Mouse (Mus musculus): Measurements from ENCODE around the gene Cnst.

Gene Cnst

DNA sequence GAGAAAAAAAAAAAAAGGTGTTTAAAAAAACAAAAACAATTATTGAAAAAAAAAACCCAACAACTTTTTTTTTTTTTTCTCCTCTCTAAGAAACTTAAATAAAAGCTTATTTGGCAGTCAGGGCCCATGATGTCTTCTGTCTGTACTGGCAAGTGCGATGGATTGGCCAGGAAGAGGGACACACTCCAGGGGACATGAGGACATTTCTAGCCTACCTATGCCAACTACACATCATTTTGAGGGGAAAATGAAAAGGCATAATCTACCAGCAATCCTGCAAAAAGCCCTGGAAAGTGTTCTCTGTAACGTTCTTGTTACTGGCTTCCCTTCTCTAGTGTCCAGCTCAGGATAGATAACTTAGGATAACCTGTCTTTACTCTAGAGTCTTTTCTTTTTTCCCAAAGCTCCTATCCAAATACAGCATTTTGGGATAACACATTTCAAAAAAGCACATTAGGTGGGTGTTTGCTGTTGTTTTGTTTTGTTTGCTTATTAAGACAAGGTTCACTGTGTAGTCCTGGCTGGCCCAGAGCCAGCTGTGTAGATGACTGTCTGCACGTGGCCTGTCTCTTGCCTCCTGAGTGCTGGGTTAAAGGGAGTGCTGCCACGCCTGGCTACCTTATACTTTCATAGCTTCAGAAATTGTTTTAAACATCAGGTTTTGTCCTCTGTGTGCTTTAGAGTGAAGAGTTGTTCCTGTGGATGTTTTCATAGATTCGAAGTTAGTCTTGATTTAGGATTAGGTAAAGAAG is 7.2 kb downstream of the Cnst start:
- DNase-seq (ENCODE audit: low spot score) = no peak

DNA sequence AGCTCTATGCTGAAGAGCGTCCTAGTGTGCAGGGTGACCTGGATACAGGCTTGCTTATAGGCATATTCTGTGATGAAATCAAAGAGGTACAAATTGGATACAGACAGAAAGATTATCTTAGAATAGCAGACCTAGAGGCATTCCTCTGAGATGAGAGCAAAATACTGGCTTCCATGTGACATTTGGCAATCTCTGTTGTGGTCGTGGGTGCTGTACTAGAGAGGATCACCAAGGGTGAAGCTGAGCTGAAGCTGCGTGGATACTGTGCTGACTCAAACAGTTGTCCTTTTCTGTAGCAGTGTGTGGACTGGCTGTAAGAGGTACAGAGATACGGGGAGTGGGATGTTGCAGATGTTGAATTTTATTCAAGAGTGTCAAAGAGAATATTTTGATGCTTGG is 7.8 kb downstream of the Cnst start:
- no peak for DNase-seq (ENCODE audit: low spot score)

DNA sequence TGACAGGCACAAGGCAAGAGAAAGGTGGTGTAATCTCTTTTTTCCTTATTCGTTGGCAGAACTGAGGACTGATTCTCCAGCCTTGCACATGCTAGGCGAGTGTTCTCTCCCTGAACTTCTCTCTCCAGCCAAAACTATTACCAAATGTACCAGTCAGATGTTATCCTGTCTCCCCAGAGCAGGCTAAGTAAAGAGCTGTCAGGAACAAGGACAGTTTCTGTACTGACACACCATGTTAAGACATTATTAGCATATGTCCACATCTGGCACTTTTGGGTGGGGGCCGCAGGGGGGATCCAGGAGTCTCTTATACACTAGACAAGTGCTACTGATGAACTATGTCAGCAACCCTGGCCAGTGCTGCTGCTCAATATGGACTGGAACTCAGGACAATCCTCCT is 10.8 kb downstream of the Cnst start:
- no peak for DNase-seq (ENCODE audit: low spot score)

DNA sequence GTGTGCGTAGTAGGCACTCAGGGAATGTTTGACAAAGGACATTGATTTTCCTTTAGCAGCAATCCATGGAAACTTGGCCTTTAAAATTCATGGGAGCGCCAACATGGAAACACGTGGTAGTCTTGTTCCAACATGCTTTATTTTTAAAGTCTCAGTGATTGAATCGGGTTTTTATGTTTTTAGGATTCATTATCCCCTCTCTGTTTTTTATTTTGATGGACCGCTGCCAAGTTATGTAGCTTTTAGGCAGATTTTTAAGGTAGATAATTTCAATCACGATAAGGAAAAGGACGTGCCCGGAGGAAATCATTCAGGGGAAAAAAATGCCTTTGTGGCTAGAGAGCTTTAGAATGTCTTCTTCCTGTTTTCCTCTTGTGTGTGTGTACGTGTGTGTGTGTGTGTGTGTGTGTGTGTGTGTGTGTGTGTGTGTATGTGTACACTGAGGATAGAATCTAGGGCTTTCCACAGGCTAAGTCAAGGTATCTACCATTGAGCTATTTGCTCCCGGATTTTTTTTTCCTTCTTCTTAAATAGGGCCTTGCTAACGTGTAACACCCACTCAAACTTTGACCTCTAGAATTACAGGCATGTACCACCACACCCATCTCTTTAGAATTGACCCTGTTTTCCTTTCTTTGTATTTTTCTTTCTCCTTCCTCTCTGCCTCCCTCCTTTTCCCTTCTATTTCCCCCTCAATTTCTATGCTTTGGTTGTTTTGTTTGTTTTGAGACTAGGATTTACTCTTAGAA is 13.4 kb downstream of the Cnst start:
- DNase-seq (ENCODE audit: low spot score) = no peak

DNA sequence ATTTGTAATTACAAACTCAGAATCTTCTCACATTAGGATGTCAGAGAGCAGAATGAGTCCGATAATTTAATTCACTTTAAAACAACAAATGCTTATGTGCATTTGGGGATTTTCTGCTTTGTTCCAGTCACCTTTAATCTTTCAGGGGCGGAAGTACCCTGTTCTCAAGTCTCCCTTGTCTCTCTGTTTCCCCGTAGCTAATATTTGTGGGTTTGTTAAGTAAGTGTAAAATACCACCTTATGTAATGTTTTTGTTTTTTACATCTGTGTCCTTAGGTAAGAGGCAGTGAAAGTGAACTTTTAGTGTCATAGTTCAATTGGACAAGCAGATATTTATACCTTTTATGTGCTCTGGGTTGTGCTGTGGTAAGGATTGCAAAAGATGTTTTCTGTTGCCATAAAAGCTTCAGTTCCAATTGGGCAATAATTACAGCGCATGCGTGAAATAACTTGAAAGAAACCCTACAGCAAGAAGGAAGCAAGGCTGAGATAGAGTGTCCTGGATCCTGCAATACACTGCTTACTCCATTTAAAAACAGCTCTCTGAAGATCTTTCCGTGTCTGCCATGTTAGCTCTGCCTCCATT is 14.8 kb downstream of the Cnst start:
- DNase-seq (ENCODE audit: low spot score) = no peak

DNA sequence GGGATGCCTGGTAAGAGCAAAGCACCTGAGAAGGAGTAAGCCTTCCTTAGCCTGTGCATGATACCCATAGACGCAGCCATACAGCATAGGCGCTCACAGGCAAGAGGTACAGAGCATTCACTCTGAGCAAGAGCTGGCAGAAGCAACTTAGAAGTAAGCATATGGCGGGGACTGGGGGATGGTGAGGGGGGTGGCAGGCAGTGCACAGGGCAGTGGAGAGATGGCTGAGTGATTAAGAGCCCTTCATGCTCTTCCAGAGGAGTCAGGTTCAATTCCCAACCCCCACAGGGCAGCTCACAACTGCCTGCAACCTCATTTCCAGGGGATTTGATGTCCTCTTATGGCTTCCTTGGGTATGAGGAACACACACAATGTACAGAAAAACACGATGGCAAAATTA is 17.0 kb downstream of the Cnst start:
- no peak for DNase-seq (ENCODE audit: low spot score)

DNA sequence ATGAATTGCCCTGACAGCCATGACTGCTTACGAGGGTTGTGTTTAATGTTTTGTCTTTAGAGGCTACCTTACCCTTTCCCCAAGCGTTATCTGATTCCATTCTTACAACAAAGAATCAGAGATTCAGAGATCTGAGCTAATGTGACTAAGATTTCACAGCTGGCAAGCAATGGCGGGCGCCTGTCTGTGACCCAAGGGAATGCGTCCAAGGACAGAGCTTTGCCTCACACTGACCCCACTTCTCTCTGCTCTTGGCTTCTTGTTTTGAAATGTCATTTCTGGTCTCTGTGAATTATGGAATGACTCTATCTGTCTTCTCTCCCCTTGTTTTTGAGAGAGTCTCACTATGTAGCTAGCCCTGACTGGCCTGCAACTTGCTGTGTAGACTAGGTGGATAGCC is 17.8 kb downstream of the Cnst start:
- no peak for DNase-seq (ENCODE audit: low spot score)

DNA sequence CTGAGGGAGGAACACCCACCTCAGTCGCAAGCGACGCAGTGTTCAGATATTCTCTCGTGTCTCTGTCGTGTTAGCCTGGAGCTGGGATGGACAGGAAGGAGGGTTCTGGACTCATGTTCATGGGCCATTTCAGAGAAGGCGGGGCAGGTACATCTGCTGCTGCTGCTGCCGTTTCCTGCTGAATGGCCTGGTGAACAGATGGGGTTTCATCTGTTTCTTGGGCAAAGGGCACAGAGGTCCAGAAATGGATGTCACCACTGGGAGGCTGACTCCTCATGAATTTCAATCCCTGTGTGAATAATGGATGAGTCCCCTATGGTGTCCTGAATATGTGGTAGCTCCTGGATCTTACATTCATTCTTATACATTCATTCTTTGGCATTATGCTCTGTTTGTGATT is 21.4 kb downstream of the Cnst start:
- DNase-seq (ENCODE audit: low spot score) = no peak

DNA sequence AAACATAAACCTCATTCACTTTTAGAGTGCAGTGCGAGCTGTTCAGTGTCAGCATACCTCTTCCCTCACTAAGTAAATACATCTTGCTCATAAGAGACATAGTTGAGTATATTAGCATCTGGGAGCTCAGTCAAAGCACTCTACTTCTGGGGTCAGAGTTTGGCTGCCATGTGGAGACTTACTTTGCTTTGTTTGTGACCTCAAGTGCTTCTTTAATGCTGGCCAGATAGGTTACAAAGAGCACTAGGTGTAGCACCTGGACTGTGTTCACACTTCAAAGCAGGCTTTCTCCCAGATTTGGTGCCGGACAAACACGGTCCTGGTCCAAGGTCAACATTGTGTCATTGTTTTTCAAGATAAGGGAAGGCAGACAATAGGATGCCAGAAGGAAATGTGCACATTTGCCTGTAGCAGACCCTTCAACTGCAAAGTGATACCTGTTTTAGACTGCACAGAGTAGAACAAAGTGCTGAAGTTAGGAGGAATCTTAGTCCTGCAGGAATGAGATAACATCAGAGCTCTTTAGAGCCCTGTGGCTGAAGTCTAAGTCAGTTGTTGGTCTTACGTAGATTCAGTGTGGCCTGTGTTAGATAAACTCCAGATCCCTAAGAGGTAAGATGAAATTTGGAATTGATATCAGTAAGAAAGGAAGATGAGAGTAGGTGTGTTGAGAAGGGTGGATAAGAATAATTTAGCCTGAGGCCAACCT is 22.7 kb downstream of the Cnst start:
- DNase-seq (ENCODE audit: low spot score) = no peak

DNA sequence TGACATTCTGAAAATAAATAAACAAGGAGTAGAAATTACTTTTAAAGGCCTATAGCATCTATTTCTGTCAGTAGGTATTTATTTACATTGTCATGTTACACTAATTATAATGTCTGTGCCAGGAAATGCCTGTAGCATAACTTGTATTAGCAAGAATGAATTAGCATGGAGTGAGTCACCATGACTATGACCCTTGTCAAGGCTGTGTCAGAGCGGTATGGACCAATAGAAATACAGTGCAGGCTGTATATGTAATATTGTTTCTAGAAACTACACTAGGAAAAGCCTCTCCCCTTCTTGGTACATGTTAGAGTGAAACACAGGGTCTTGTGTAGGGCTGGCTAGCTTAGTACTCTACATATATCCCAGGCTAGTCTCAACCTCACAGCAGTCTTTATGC is 24.3 kb downstream of the Cnst start:
- no peak for DNase-seq (ENCODE audit: low spot score)

DNA sequence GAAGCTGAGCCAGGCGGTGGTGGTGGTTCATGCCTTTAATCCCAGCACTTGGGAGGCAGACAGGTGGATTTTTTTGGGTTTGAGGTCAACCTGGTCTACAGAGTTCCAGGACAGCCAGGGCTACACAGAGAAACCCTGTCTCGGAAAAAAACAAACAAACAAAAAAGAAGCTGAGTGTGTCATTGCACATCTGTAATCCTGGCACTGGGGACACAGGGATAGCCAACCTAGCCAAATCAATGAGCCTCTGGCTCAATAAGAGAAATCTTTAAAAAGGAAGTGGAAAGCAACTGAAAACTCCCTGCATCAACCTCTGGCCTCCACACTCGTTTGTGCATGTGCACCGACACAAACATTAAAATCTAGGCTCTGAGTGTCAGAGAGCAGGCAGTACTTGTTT is 25.5 kb downstream of the Cnst start:
- DNase-seq (ENCODE audit: low spot score) = no peak

DNA sequence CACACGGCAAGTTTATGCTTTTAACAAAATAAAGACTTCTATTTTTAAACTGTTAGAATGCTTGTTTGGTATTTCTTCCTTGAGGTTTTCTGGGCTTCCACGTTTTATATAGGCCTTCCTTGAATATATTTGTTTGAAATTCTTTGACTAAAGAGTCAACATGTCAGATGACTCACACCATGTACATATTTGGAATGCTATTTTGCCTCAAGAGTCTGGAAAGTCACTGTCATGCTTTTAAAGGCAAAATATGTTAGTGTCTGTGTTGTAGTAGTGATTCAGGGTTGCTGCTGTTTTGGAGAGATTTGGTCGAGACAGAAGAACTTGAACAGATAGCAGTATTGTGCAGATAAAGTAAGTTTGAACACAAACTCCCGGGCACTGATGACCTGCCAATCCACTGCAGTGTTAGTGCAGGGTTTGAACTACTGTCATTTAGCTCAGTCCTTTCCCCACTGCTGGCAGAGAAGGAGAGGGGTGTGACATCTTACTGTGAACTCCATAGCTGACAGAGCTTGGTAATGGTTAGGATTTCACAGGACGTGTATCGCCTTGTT is 27.6 kb downstream of the Cnst start:
- no peak for DNase-seq (ENCODE audit: low spot score)

DNA sequence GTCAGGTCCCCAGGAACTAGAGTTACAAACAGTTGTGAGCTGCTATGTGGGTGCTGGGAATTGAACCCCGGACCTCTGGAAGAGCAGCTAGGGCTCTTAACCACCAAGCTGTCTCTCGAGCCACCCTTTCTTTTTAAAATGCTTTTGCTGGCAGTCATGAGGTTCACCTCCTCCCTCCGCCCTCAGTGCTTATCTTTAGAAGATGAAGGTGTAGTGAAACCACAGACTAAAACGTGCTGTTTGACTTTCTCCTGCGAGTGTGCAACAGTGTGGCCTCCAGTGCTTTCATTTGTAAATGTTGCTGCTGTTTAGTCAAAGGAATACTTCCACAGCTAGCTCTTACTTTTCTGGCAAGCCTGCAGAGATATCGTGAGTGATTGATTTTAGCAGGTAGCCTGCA is 32.5 kb downstream of the Cnst start:
- DNase-seq (ENCODE audit: low spot score) = no peak

DNA sequence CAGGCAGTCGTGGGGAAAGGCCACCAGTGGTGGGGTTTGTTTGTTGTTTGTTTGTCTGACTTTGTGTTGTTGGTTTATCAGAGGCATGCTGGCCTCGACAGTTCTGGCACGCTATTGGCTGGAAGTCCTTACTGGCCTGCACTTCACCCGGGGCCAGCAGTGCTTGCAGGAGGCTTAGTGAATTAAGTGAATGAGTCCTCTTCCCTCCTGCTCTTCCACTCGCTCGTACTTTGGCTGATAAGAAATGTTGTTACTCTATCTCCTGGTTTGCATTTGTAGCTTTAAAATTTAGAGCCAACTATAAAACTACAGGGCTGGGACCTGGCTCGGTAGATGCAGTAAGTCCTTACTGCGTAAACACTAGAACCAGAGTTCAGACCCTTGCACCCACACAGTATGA is 34.0 kb downstream of the Cnst start:
- DNase-seq (ENCODE audit: low spot score) = no peak

DNA sequence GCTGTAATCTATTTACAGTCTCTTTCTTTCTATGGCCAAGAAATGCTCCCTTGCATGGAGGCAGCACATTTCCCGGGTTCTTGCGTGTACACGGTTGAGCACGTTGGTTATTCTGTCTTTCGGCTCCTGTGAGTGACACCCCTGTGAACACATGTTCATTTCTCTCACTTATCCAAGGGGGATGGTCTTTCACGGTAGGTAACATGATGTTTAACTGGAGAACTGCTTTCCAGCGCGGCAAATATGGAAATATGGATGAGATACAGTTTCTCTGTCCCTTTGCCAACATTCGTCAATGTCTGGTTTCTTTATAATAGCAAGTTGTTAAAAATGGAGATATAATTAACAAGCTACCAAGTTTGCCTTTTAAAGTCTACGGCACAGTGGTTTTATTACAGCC is 35.3 kb downstream of the Cnst start:
- no peak for DNase-seq (ENCODE audit: low spot score)

DNA sequence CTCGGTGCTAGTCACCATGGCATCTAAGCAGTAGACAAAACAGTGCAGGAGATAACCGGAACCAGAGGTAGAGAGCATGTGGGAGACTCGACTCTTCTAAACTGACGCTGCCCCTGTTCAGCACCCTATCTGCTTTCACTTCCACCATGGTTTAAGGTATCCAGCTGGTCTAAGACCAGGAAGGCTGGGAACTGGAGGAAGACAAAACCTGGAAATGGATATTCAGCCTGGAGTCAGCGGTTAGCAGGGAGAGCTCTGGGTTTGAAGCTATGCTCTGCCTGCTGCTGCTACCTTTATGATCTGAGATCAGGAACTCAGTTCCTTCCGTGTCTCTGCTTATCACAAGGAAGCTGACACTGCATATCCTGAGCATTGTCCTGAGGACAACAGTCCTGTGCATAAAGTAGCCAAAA is 35.9 kb downstream of the Cnst start:
- DNase-seq (ENCODE audit: low spot score) = no peak

DNA sequence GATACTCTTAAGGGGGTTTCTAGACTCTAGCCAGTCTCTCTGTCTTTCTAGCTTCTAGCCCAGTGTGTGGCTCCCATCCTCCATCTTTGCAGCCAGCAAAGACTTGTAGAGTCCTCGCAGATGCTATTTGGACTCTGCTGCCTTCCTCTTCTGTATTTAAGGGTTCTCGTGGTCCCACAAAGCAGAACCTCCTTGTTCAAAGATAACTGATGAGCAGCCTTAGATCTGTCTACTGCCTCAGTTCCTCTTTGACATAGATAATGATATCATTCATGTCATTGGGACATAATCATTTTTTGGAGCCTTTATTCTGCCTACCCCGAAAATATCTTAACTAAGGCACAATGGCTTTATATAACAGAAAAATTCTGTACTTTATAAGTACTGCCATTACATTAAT is 36.9 kb downstream of the Cnst start:
- no peak for DNase-seq (ENCODE audit: low spot score)

DNA sequence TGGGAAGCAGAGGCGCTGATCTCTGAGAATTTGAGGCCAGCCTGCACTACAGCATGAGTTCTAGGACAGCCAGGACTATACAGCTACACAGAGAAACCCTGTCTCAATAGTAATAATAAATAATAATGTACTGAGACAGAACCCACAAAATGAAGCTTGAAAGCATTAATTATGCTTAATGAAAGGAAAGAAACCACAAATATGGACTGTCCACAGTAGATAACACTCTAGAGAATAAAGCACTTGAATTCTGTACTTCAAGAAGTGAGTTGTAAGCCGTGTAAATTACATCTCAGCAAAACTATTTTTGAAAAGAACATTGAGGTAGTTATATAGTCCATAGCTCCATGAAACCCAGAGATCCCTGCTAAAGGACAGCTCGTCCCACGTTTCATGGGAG is 38.0 kb downstream of the Cnst start:
- DNase-seq (ENCODE audit: low spot score) = no peak

DNA sequence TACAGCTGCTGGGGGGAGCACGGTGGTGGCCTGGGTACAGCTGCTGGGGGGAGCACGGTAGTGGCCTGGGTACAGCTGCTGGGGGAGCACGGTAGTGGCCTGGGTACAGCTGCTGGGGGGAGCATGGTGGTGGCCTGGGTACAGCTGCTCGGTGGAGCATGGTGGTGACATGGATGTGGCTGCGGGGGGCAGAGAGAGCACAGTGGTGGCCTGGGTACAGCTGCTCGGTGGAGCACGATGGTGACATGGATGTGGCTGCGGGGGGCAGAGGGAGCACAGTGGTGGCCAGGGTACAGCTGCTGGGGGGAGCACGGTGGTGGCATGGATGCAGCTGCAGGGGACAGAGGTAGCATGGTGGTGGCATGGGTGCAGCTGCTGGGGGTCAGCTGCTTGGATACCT is 39.5 kb downstream of the Cnst start:
- no peak for DNase-seq (ENCODE audit: low spot score)

DNA sequence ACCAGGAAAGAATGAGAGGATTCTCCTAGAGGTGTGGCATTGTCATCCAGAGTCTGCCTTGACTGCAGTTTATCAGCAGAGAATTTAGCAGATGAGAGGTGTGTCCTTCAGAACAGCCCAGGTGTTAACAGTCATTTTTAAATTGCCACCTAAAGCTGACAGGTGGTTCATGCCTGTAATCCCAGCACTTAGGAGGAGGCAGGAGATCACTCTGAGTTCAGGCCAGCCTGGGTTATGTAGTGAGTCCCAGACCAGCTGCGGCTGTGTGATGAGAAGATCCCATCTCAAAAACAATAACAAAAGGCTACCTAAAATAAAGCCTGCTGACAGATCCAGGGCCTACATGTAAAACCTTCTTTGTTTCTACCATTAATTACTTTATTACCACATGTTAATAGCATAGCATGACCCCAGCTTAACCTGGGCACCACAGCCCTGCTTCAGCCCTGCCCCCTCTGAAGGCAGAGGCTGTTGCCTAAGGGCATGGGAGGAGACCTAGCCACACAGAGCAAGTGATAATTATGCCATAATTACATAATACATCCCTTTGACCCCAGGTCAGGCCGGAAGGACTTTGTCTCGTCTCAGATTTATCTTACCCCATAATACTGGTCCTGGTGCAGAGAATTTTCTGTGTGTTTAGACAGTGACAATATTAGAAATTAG is 40.4 kb downstream of the Cnst start:
- DNase-seq (ENCODE audit: low spot score) = no peak

DNA sequence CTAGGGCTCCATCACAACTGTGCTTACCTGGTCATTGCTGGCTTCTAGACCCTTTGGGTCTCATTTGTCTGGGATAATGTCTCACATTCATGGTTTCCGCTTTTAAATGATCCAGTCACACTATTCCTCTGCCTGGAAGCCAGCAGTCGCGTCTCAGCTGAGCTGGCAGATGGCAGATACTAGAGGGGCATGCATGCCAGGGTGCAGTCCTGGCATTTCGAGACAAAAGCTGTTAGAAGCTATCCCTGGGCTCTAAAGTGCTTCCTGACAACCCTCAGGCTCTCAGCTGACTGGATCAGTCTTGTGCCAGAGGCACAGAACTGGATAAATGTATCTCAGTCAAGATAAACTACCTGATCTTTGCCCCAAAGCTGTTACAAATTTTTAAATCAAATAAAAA is 42.1 kb downstream of the Cnst start:
- peak; percentile 44 for DNase-seq (ENCODE audit: low spot score)

DNA sequence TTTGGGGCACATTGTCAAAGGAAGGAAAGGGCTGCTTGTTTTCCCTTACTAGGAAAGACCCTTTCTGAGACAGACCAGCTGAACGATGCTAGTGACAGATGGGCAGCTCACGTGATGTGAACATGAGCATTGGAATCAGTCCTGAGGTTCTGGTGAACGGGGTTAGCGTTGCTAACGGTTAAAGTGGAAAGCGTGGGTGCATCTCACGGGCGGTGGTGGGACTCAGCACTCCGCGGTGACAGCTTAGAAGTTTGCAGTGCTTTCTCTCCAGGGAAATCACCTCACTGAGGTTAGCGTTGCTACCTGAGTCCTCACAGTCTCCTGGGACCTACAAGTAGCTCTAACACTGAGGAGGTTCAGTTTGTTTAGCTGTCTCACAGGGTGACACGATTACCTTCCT is 45.5 kb downstream of the Cnst start:
- peak; percentile 70 for DNase-seq (ENCODE audit: low spot score)

Data from layer of hippocampus, adult 11-12 months (tissue).